Mouse (Mus musculus) kidney, adult 2 months (tissue): Measurements from ENCODE around the gene Ap1m2. TPM values are rescaled to one million over a fixed set of nuclear protein-coding genes. Genes with fewer than 3 reads are reported as not detected.
A peak's percentile ranks its signal among the peaks of the same experiment; 100 is the strongest.

ENCODE experiments used
- DNase-seq: peaks from one replicate; pipeline ENCODE4 v3.0.0; 2021
- H3K27ac ChIP-seq: fragments of 200-500 bp; 2 replicates; pipeline ENCODE4 v1.5.1; 2012; ENCODE audit warnings: low read depth, low read length, control low read depth, inconsistent platforms; ENCODE audit not compliant: insufficient read depth
- H3K27me3 ChIP-seq: fragments of 200-500 bp; replicated peaks from 2 replicates; pipeline ENCODE4 v1.6.1; 2012; ENCODE audit warnings: mild to moderate bottlenecking, moderate library complexity, low read length, inconsistent platforms; ENCODE audit not compliant: control insufficient read depth, insufficient read depth
- H3K36me3 ChIP-seq: fragments of 200-500 bp; 2 replicates; pipeline ENCODE4 v1.6.1; 2012; ENCODE audit warnings: mild to moderate bottlenecking, moderate library complexity, low read length, inconsistent platforms; ENCODE audit not compliant: control insufficient read depth, insufficient read depth
- H3K4me1 ChIP-seq: fragments of 200-500 bp; 2 replicates; pipeline ENCODE4 v1.6.1; 2011; ENCODE audit warnings: low read length; ENCODE audit not compliant: control insufficient read depth, insufficient read depth
- H3K4me3 ChIP-seq: fragments of 200-500 bp; 2 replicates; pipeline ENCODE4 v1.5.1; 2011; ENCODE audit warnings: mild to moderate bottlenecking, low read depth, low read length, control low read depth; ENCODE audit not compliant: insufficient read depth
- CTCF ChIP-seq: fragments of 200-500 bp; conservative IDR thresholded peaks from 2 replicates; pipeline ENCODE4 v1.5.1; 2011; ENCODE audit warnings: low read depth, mild to moderate bottlenecking, control low read depth, low read length, moderate library complexity, mixed read lengths; ENCODE audit not compliant: insufficient read depth, insufficient read length
- POLR2A ChIP-seq: fragments of 200-500 bp; IDR thresholded peaks from one replicate; pipeline ENCODE4 v1.6.1; 2011; ENCODE audit warnings: low read depth, low read length, control low read depth
- WGBS: fragments of 180-500 bp; shearing (Covaris S2); methylation state at CpG from one replicate; pipeline ENCODE4 v1.1.7; 2018; 5-methylcytosine and 5-hydroxymethylcytosine counted together
- polyA plus RNA-seq: library from polyadenylated mRNA; depleted of rRNA; stranded (reverse); fragments of >200 nt; gene quantifications from 2 replicates; pipeline ENCODE4 v1.2.3, GENCODE M21; 2012; rRNA removed

Gene Ap1m2
- polyA plus RNA-seq, result 30.6 and 36.2 TPM in 2 replicates

- Histone ChIP-seq H3K4me1 (no peaks in the 10 kb centered on the region), H3K27me3 (no peaks in the 10 kb centered on the region), H3K36me3 (no peaks in the 10 kb centered on the region), H3K4me3 (peak within 1 kb of the TSS; percentile 60), H3K27ac (no peak within 1 kb of the TSS)
- no peak for TF ChIP-seq POLR2A
- no peak; the same call in 1 of the 2 replicates for TF ChIP-seq CTCF
- DNase-seq, result peak; percentile 65
- WGBS, result 10% methylated on average over 35 of the region's 35 CpGs
These were observed at the start of gene Ap1m2 for GRCm38 (mm10) chr9:21312134-21312533. Gene Ap1m2, minus strand, starts transcription at chr9:21312337.

- peak; percentile 84 for DNase-seq
- Histone ChIP-seq H3K4me1 (no peaks in the 10 kb centered on the region), H3K36me3 (no peaks in the 10 kb centered on the region), H3K4me3 (no peak overlapping the region), H3K27me3 (no peaks in the 10 kb centered on the region), H3K27ac (no peak overlapping the region)
- 0% methylated on average over 1 of the region's 1 CpGs for WGBS
- TF ChIP-seq POLR2A (no peak), CTCF (peak; percentile 63)
These were observed 45.0 kb upstream of the Ap1m2 start for GRCm38 (mm10) chr9:21356981-21357718.

- 83% methylated on average over 6 of the region's 6 CpGs for WGBS
- Histone ChIP-seq H3K4me1 (no peaks in the 10 kb centered on the region), H3K36me3 (no peaks in the 10 kb centered on the region), H3K27me3 (no peaks in the 10 kb centered on the region), H3K27ac (no peak overlapping the region), H3K4me3 (no peak overlapping the region)
- DNase-seq, result no peak
- TF ChIP-seq CTCF (no peak), POLR2A (no peak)
These were observed 42.7 kb upstream of the Ap1m2 start for GRCm38 (mm10) chr9:21354796-21355195.

GRCm38 (mm10) chr9:21353373-21353686 is 41.2 kb upstream of the Ap1m2 start:
- Histone ChIP-seq H3K27me3 (no peaks in the 10 kb centered on the region), H3K4me3 (no peak overlapping the region), H3K4me1 (no peaks in the 10 kb centered on the region), H3K36me3 (no peaks in the 10 kb centered on the region), H3K27ac (no peak overlapping the region)
- TF ChIP-seq POLR2A (no peak), CTCF (no peak)
- WGBS, result 66% methylated on average over 2 of the region's 2 CpGs
- DNase-seq, result no peak

GRCm38 (mm10) chr9:21352463-21353372 is 40.6 kb upstream of the Ap1m2 start:
- H3K27me3 ChIP-seq, result no peaks in the 10 kb centered on the region
- peak; percentile 15 for DNase-seq
- no peaks in the 10 kb centered on the region for H3K4me1 ChIP-seq
- no peak overlapping the region for H3K27ac ChIP-seq
- TF ChIP-seq POLR2A, result no peak
- no peak for TF ChIP-seq CTCF
- H3K4me3 ChIP-seq, result no peak overlapping the region
- 44% methylated on average over 20 of the region's 20 CpGs for WGBS
- no peaks in the 10 kb centered on the region for H3K36me3 ChIP-seq

GRCm38 (mm10) chr9:21351702-21352377 is 39.7 kb upstream of the Ap1m2 start:
- H3K36me3 ChIP-seq, result no peaks in the 10 kb centered on the region

More at GRCm38 (mm10) chr9:21351702-21352377, 39.7 kb upstream of the Ap1m2 start:
- no peak overlapping the region for H3K27ac ChIP-seq
- no peaks in the 10 kb centered on the region for H3K4me1 ChIP-seq
- no peaks in the 10 kb centered on the region for H3K27me3 ChIP-seq
- no peak for TF ChIP-seq CTCF
- no peak for TF ChIP-seq POLR2A
- H3K4me3 ChIP-seq, result no peak overlapping the region
- no peak for DNase-seq
- WGBS, result 94% methylated on average over 4 of the region's 4 CpGs
